Mouse (Mus musculus): ENCODE data around the gene Mapkap1.
A peak's percentile ranks its signal among the peaks of the same experiment; 100 is the strongest.
"Not testable (repeated sequence)": the region's sequence is repeated elsewhere in the genome, so short reads cannot be mapped to it uniquely, and the experiment has no call there.

Gene Mapkap1

GRCm38 (mm10) chr2:34436321-34436720 is 29.8 kb downstream of the Mapkap1 start:
- no peak for DNase-seq

DNA sequence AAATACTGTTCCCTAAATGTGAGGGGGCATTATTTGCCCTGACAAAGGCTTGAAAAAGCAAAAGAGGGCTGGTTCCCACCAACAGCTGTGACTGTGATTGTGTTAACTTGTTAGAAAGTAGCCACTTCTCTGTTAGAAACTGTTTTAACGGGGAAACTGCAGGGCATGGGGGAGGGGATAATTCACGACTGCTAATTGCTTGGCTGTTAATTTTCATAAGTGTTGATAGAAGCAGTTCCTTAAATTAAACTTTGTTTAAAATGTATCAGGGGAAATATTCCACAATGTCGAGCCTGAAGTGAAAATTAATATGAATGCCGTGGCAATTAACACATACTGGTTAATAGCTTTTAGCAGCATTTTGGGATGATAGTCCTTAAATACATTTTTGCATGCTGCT is 42.2 kb downstream of the Mapkap1 start:
- DNase-seq: no peak

DNA sequence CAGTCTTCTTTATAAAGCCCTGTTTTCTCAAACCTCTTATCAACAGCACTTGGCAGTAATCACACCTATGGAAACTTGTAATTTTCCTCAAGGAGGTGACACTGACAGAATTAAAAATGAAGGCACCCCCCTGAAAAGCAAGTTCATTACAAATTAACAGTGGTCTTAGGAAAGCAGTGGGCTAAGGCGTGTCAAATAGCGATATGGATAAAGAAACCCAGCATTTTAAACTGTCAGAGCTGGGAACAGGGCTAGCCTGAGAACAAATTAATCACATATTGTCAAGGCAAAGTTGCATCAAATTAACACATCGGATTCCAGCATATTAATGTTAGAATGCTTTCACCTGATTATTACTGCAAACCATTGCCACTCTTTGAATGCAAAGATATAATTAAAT is 55.9 kb downstream of the Mapkap1 start:
- DNase-seq: no peak

- no peak for DNase-seq
Measured at GRCm38 (mm10) chr2:34468559-34469141, 62.1 kb downstream of the Mapkap1 start.

GRCm38 (mm10) chr2:34469324-34469723 is 62.8 kb downstream of the Mapkap1 start:
- no peak for DNase-seq

DNA sequence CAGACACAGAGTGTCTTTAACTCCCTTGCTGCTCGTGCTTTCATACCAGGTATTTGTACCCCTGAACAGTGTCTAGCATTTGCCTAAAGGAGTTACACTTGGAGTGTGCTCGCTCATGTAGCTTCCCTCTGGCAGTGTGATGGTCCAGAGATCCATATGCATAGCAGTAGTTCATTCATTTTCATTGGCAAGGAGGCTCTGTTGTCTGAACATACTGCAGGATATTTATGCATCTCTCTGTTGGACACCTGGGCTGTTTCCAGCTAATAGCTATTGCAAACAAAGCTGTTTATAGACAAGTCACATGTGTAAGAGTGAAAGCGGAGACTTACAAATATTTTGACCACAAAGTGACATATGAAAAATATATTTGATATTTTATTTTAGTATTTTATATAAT is 67.2 kb downstream of the Mapkap1 start:
- no peak for DNase-seq

- no peak for DNase-seq
Measured at GRCm38 (mm10) chr2:34481401-34481800, 74.8 kb downstream of the Mapkap1 start.

DNA sequence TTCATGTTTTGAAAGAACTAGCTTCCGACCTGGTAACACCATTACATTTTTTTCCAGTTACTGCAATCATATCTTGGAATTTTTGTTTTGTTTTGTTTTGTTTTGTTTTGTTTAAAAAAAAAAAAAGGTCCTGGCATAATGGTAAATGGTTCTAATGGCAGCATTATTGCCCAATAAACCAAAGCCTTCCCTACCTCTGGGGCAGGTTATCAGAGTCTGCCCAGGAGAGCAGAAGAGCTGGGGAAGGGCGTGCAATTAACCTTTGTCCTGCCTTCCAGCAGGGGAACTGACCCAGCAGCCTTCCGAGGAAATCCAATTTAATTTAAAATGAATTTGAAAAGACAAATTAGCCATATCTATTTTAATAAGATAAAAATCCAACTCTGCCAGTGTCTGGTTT is 75.5 kb downstream of the Mapkap1 start:
- DNase-seq: no peak

GRCm38 (mm10) chr2:34482531-34482930 is 76.0 kb downstream of the Mapkap1 start:
- no peak for DNase-seq

DNA sequence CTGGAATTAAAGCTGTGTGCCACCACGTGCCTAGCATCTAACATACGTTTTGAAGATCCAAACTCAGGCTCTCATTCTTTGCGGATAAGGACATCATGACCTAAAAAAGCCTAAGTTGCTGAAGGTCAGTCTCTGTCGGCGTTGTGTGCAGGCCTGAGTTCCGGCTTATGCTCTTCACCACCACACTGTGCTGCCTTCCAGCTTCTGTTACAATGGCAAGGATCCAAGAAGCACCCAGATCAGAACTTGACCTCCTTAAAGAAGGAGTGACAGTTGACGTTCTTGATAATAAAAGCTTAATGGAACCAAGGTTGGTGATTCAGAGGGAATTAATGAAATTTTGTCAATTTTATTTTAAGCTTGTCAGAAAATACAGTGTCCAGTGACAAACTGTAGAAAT is 80.7 kb downstream of the Mapkap1 start:
- DNase-seq: no peak

DNA sequence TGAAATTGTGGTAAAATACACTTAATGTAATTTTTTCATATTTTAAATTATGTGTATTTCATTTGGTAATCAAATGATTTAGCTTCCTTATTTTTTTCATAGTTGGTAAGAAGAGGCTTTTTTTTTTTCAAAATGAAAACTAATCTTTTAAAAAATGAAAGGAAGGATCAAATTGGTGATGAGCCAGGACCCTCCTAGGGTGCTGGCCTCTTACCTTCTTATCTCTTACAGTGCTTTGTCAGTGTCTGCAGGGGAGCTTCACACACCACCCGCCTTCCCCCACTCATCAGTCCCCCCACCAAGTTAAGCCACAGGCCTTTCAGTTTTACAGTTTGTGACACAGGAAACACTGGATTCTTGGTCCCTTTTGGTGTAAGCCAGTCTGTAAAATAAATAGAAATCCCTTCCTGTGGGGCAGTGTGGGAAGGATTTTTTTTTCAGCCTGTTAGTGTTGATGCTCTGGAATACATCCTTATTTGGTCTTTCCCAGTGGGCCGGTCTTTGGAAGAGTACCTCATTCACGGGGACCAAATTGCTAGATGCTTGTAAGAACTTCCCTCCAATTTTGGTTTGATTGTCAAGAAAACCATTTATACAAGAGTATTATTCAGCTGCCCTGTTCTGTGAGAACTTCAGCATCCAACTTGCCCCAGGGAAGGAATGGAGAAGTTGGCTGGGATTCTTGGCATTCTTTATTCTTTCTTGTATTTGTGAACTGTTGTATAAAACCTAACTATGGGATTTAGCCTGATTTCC is 97.6 kb downstream of the Mapkap1 start:
- no peak for DNase-seq

DNA sequence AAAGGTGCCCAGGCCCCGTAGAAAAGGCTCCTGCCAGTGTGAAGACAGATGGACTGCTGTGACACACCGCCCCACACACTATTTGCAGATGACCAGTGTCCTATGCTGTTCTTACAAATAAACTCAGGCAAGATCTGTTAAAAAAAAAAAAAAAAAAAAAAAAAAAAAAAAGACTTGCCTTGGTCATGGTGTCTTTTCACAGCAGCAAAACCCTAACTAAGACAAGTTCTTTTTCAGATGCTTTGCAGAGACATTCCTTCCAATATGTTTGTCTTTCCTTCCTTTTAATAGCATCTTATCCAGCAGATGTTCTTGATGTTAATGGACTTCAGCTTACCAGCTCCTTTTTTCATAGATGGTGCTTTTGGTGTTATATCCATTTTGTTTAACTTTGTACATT is 99.6 kb downstream of the Mapkap1 start:
- DNase-seq: not testable (repeated sequence)

DNA sequence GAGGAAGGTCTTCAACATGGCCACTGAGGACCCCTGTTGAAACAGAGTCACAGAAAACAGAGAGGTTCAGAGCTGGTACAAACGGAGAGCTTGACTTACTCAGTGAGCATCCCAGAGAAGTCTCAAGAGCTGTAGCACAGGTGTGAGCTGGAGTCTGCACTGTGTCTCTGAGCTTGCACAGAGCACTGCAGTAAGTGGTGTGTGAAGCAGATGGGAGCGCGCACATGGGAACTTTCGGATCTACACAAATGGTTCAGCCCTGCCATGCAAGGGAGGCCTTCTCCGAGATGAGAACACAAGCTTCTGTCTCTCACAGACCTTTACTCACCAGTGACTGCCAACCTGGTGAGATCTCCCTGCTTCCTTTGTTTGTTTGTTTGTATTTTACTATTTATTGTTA is 103.3 kb downstream of the Mapkap1 start:
- DNase-seq: no peak

GRCm38 (mm10) chr2:34515263-34515662 is 108.7 kb downstream of the Mapkap1 start:
- DNase-seq: no peak

- DNase-seq: no peak
Measured at GRCm38 (mm10) chr2:34518083-34518482, 111.5 kb downstream of the Mapkap1 start.

- DNase-seq: no peak
Measured at GRCm38 (mm10) chr2:34518526-34518925, 112.0 kb downstream of the Mapkap1 start.

DNA sequence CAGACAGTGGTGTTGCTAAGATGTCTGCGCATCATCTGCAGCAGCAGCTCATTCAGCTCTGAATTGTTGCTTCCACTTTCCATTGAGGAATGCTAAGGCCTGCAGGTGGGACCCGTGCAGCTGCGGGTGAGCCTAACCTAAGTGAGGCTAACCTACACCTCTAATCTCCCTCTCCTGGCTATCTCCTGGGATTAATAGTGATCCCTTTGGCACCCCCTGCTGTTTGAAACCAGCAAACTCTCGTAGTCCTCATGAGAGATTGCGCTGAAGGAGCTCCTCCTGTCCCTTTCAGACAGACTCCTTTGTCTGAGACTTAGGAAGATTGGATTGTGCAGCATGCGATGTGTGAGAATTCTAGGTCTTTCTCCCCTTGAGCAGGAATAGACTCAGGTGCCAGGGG is 113.0 kb downstream of the Mapkap1 start:
- peak; percentile 26 for DNase-seq

GRCm38 (mm10) chr2:34521384-34521783 is 114.8 kb downstream of the Mapkap1 start:
- no peak for DNase-seq

GRCm38 (mm10) chr2:34526527-34527371 is 120.2 kb downstream of the Mapkap1 start:
- peak; percentile 14 for DNase-seq

DNA sequence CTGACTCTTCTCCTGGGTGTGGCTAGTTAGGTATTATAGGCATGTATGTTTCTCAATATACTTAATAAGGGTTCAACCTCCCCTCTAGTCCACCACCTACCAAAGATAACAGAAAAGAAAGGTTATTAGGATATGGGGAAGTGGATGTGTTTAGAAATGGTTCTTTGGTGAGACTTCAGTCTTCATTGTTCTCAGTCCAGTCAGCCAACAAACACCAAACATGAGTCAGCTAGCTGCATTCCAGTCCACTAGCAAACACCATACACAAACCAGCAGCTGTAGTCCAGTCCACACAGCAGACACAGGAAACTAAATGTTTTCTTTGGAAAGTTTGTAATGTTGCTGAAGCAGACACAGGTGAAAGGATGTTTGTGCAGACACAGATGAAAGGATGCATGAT is 121.9 kb downstream of the Mapkap1 start:
- DNase-seq: no peak

GRCm38 (mm10) chr2:34530042-34530441 is 123.5 kb downstream of the Mapkap1 start:
- no peak for DNase-seq

DNA sequence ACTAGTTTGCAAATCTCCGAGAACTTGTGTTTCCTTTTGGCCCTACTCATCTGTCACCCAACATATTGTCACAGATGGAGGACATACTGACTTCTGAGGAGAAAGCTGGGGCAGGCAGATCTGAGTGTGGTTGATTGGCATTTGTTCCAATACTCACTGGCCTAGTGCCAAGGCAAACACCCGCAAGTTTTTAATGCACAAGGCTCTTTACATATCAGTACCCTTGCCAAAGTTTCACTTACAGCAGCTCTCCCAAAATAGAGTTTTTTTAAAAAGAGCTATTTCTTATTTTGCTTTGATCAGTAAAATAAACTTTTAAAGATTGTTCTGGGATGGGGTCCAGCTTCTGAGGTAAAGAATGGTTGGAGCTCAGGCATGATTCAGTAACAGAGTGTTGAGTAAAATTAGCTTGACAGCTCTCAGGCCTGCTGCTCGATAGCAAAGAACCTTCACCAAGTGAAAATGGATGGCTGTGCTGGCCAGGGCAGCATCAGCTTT is 125.3 kb downstream of the Mapkap1 start:
- no peak for DNase-seq

DNA sequence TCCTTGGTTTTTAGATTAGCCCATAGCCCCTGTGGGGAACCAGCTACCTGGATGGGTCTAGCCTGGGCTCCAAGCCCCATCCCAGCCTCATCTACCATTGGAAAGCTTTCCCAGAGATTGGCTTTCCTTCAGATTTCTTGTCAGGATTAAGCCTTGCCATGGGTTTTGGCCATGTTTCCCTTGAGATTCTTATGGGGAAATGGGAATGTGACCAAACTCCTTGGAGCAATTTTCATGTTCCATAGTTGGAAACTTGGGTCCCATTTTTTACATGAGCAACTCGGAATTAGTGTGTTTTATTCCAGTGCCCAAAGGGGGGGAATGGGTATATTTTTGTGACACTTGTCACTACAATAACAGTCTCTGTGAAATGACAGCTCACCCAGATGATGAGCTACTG is 125.8 kb downstream of the Mapkap1 start:
- DNase-seq: no peak

- no peak for DNase-seq
Measured at GRCm38 (mm10) chr2:34533281-34533680, 126.7 kb downstream of the Mapkap1 start.

Measured in kidney, adult 11 months (tissue).